Mouse (Mus musculus) right cerebral cortex, postnatal 4 days (tissue): ENCODE measurements around the gene Des.

ENCODE experiments used
- DNase-seq: peaks from one replicate; pipeline ENCODE4 v3.0.0-alpha.2; 2022

The Des gene

GRCm38 (mm10) chr1:75385142-75385730, 25.1 kb downstream of the Des start:
- no peak for DNase-seq

GRCm38 (mm10) chr1:75386149-75386548, 26.0 kb downstream of the Des start:
- DNase-seq = no peak

- no peak for DNase-seq
Measured at GRCm38 (mm10) chr1:75387469-75387928, 27.4 kb downstream of the Des start.

GRCm38 (mm10) chr1:75387929-75388897, 28.1 kb downstream of the Des start:
- peak; percentile 40 for DNase-seq

GRCm38 (mm10) chr1:75388898-75389515, 28.9 kb downstream of the Des start:
- DNase-seq = no peak

- peak; percentile 52 for DNase-seq
Measured at GRCm38 (mm10) chr1:75393139-75393538, 33.0 kb downstream of the Des start.

- no peak for DNase-seq
Measured at GRCm38 (mm10) chr1:75393846-75394245, 33.7 kb downstream of the Des start.

GRCm38 (mm10) chr1:75398761-75399402, 38.8 kb downstream of the Des start:
- peak; percentile 37 for DNase-seq

- DNase-seq = peak; percentile 53
Measured at GRCm38 (mm10) chr1:75399755-75400492, 39.8 kb downstream of the Des start.

- no peak for DNase-seq
Measured at GRCm38 (mm10) chr1:75400493-75401115, 40.5 kb downstream of the Des start.

- DNase-seq = no peak
Measured at GRCm38 (mm10) chr1:75405547-75405946, 45.4 kb downstream of the Des start.

GRCm38 (mm10) chr1:75406173-75406572, 46.0 kb downstream of the Des start:
- no peak for DNase-seq

GRCm38 (mm10) chr1:75407056-75407455, 46.9 kb downstream of the Des start:
- DNase-seq = no peak

GRCm38 (mm10) chr1:75408210-75408609, 48.1 kb downstream of the Des start:
- no peak for DNase-seq

GRCm38 (mm10) chr1:75409950-75410349, 49.8 kb downstream of the Des start:
- DNase-seq = no peak

GRCm38 (mm10) chr1:75412196-75412595, 52.1 kb downstream of the Des start:
- no peak for DNase-seq

GRCm38 (mm10) chr1:75413749-75414148, 53.6 kb downstream of the Des start:
- no peak for DNase-seq
